Mouse (Mus musculus) erythroblast, adult 5-6 weeks (primary cell): ENCODE results near the gene Gm17087. TPM values are rescaled to one million over a fixed set of nuclear protein-coding genes. Genes with fewer than 3 reads are reported as not detected.

Experiments used
- ATAC-seq: replicated peaks from 2 replicates; pipeline ENCODE4 v1.8.0; 2016; ENCODE audit warnings: moderate number of reproducible peaks, mild to moderate bottlenecking, moderate TSS enrichment, inconsistent platforms; ENCODE audit not compliant: poor library complexity, low FRiP score, severe bottlenecking
- total RNA-seq, 2 experiments: library from RNA; stranded (forward) in 1 of 2; stranded (reverse) in 1 of 2; fragments of 150-400 nt in 1 of 2; fragments of 200-764, 138-1000 nt in 1 of 2; gene quantifications; 2 replicates each; pipeline versions ENCODE4 v1.2.3 to v1.2.4; 2015 to 2017; ENCODE audit warnings: low replicate concordance in 2 of 2

Gene Gm17087
- total RNA-seq, 2 experiments from 2014 or later = not detected

GRCm38 (mm10) chr17:8551641-8552040 lies 15.1 kb downstream of the Gm17087 start:
- ATAC-seq = no peak

- ATAC-seq = no peak
These were observed 18.0 kb downstream of the Gm17087 start for GRCm38 (mm10) chr17:8548733-8549132.

DNA sequence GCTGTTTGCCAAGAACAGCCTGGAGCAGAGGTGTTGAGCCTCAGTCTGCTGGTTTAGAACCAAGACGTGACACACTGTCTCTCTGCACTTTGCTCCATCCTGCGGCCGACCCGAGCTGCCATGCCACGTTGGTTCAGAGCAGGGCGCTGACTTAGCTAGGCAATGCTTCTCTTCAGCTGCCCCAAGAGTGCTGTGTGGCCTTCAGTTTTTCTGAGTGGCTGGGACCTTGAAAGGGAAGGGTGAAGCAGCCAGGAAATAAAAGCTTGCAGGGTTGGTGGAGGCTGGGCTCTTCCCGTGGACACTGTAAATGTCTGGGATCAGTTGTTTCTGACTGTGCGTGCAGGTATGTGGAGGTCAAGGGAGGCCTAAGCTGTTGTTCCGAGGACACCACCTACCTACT lies 20.4 kb downstream of the Gm17087 start:
- no peak for ATAC-seq

GRCm38 (mm10) chr17:8541974-8542538 lies 24.7 kb downstream of the Gm17087 start:
- ATAC-seq = no peak

DNA sequence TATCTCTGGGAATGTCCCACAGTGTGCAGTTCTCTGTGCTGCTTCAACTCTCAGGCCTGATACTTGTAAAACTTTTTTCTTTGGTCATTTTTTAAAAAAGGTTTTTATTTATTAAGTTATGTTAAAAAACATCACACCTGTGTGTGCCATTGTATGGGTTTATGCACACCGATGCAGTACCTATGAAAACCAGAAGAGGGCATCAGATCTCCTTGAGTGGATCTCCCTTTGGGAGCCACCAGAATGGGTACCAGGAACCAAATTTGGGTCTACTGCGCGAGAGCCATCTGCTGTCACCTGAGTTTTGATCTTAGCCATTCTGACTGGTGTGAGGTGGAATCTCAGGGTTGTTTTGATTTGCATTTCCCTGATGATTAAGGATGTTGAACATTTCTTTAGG lies 28.6 kb downstream of the Gm17087 start:
- ATAC-seq = no peak

- ATAC-seq = no peak
These were observed 30.2 kb downstream of the Gm17087 start for GRCm38 (mm10) chr17:8536522-8536921.

DNA sequence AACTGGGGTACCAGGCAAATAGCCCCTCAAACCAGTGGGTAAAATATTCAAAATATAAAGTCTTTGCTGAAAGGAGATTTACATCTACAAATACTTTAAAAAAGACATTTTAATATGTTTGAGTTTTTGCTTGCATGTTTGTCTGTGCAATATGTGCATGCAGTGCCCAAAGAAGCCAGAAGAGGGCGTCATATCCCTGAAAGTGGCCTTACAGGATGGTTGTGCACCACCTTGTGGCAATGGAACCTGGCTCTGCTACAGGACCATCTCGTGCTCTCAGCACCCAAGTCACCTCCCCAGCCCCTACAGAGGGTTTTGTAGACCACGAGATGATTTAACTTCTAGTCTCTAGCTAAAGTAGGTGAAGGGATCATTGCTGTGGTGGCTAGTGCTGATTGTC lies 32.9 kb downstream of the Gm17087 start:
- no peak for ATAC-seq

- ATAC-seq = no peak
These were observed 34.1 kb downstream of the Gm17087 start for GRCm38 (mm10) chr17:8532609-8533008.

DNA sequence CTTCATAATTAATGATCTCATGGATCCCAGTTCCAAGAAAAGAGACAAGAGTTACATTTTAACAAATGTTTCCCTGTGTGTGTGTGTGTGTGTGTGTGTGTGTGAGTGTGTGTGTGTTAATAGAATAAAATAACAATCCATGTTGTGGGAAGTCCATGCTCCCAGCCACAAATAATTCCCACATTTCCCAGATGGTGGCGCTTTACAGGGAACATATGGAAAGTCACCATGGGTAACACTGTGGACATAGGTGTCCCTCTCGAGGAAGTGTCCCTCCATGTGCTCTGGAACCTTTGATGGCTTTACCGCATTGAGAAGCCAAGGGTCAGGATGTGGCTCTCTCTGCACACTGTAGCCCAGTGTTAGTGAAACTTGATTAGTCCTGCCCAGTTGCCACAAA lies 38.1 kb downstream of the Gm17087 start:
- ATAC-seq = no peak

- ATAC-seq = no peak
These were observed 39.9 kb downstream of the Gm17087 start for GRCm38 (mm10) chr17:8526815-8527261.

- no peak for ATAC-seq
These were observed 40.6 kb downstream of the Gm17087 start for GRCm38 (mm10) chr17:8525971-8526740.

GRCm38 (mm10) chr17:8525225-8525721 lies 41.5 kb downstream of the Gm17087 start, which contains the start of gene Pde10a:
Gene Pde10a (plus strand): TSS chr17:8525372.
- no peak for ATAC-seq

DNA sequence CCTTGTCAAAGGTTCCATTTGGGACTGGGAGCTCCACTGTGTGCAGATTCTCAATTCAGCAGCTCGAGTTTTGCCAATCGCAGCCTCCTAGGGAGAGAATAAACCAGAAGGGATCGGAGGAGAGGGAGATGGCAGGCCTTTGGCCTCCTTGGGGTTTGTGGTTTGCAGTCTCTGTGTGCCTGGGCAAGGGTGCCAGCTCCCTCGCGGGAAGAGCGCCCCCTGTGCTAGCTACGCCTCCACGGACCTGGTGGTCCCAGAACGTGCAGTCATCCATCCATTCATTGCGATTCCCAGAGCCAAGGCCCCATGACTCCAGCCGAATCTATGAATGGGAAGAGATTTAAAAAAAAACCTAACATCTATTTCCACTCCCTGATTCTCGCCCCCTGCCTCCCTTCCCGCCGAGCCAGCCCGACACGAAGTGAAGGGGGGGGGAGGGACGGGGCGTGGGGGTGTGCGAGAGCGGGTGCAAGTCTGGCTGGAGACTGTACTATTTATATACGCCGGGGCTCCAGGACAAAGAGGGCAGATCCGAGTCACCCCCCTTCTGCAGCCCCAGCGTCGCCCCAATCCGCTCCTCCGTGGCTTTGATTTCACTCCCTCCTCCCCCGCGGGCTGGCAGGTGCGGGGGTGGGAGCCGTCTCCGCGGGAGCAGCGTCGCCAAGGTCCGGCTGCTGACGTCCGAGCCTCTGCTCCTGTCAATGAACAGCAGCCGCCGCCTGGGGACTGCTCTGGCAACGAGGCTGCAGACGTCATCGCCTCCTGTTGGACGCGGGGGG lies 42.2 kb downstream of the Gm17087 start:
- ATAC-seq = no peak

GRCm38 (mm10) chr17:8523986-8524385 lies 42.8 kb downstream of the Gm17087 start:
- ATAC-seq = no peak

DNA sequence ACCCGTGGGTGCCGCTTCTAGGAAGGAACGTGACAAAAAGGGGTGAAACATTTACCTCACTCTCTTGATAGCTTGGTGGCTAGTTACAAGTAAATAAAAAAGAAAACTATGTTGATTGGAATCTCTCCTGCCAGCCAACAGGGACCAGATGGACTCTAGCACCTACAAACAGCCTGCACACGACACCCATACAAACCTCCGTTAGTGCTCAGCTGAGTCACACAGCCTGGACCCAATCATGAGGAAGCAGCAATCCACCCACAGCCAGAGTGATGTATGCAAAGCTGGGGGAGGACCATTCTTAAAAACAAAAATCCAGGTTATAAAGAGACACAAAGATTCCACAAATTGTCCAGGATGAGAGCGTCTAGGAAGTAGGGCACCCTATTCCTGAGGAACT lies 50.7 kb downstream of the Gm17087 start:
- no peak for ATAC-seq

Other genes starting within 250 kb of the Gm17087 start
- gene Prr18, start 229.5 kb downstream of the Gm17087 start, total RNA-seq (2015; ENCODE audit: low replicate concordance) = 0.42 TPM in 1 of 2 replicates, not detected in the other
- not detected in 2 replicates for gene Prr18, start 229.5 kb downstream of the Gm17087 start, total RNA-seq (2017; ENCODE audit: low replicate concordance)
- gene T2, start 211.0 kb downstream of the Gm17087 start, total RNA-seq (2015; ENCODE audit: low replicate concordance) = not detected in 2 replicates
- not detected in 2 replicates for gene T2, start 211.0 kb downstream of the Gm17087 start, total RNA-seq (2017; ENCODE audit: low replicate concordance)
- not detected in 2 replicates for gene T, start 132.5 kb downstream of the Gm17087 start, total RNA-seq (2015; ENCODE audit: low replicate concordance)
- not detected in 2 replicates for gene T, start 132.5 kb downstream of the Gm17087 start, total RNA-seq (2017; ENCODE audit: low replicate concordance)
- gene Pde10a, start 41.6 kb downstream of the Gm17087 start, total RNA-seq (2015; ENCODE audit: low replicate concordance) = 0.63 and 0.77 TPM in 2 replicates
- 0.42 TPM in 1 of 2 replicates, not detected in the other for gene Pde10a, start 41.6 kb downstream of the Gm17087 start, total RNA-seq (2017; ENCODE audit: low replicate concordance)